Mouse (Mus musculus) E14TG2a.4 (cell line): ENCODE results near the gene Slc5a11.

Experiments used
- CTCF ChIP-seq: conservative IDR thresholded peaks from 2 replicates; pipeline ENCODE4 v1.5.1; 2014; ENCODE audit warnings: low read length
- NANOG ChIP-seq: IDR thresholded peaks from 2 replicates; pipeline ENCODE4 v1.6.1; 2014; ENCODE audit warnings: borderline replicate concordance, low read length, mixed read lengths
- POU5F1 ChIP-seq: IDR thresholded peaks from 2 replicates; pipeline ENCODE4 v1.6.1; 2014; ENCODE audit warnings: low read length, borderline replicate concordance

DNA sequence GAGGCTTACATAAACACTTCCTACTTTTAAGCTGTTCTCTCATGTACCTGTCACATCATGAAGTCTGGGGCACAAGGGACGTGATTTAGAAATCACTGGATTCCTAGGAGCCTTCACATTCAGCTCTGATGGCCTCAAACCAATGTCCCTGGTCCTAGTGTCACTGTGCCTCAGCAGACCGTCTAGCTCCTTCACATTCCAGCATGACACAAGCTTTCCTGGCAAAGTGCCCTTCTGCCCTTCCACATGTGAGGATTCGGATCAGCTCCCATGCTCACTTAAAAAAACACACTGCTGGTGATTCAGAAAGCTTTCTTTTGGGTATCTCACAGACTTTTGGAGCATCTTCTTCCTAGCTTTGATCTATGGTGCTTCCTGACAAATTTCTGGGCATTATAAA is 83.6 kb downstream of the Slc5a11 start:
- TF ChIP-seq CTCF: no peak
- no peak for TF ChIP-seq NANOG
- no peak for TF ChIP-seq POU5F1
